Mouse (Mus musculus) ES-Bruce4 (cell line): ENCODE data around the gene Nup205. TPM values are rescaled to one million over a fixed set of nuclear protein-coding genes. Genes with fewer than 3 reads are reported as not detected.

Source experiments
- H3K27ac ChIP-seq: 2 replicates; pipeline ENCODE4 v1.5.1; 2012; ENCODE audit warnings: low read length, inconsistent platforms; ENCODE audit not compliant: insufficient read depth
- H3K27me3 ChIP-seq: 2 replicates; pipeline ENCODE4 v1.6.1; 2012; ENCODE audit warnings: mild to moderate bottlenecking, low read length, inconsistent platforms; ENCODE audit not compliant: control insufficient read depth, poor library complexity, insufficient read depth, severe bottlenecking
- H3K36me3 ChIP-seq: 2 replicates; pipeline ENCODE4 v1.6.1; 2012; ENCODE audit warnings: inconsistent platforms, mild to moderate bottlenecking, low read length, moderate library complexity; ENCODE audit not compliant: control insufficient read depth, poor library complexity, insufficient read depth, severe bottlenecking
- H3K4me1 ChIP-seq: one replicate; pipeline ENCODE4 v1.8.1; 2011; ENCODE audit warnings: low read length; ENCODE audit not compliant: control insufficient read depth, insufficient read depth
- H3K4me3 ChIP-seq: 2 replicates; pipeline ENCODE4 v1.5.1; 2011; ENCODE audit warnings: low read depth, mild to moderate bottlenecking, low read length
- H3K9ac ChIP-seq: 2 replicates; pipeline ENCODE4 v1.6.1; 2012; ENCODE audit warnings: low read depth, mild to moderate bottlenecking, inconsistent platforms; ENCODE audit not compliant: poor library complexity, severe bottlenecking
- H3K9me3 ChIP-seq: replicated peaks from 2 replicates; pipeline ENCODE4 v1.6.1; 2012; ENCODE audit warnings: mild to moderate bottlenecking, low read length, inconsistent platforms; ENCODE audit not compliant: control insufficient read depth, poor library complexity, insufficient read depth, severe bottlenecking
- CTCF ChIP-seq: IDR thresholded peaks from one replicate; pipeline ENCODE4 v1.8.1; 2011; ENCODE audit warnings: low read depth, low read length
- EP300 ChIP-seq: IDR thresholded peaks from 2 replicates; pipeline ENCODE4 v1.6.1; 2011; ENCODE audit warnings: low read depth, low read length; ENCODE audit not compliant: insufficient read depth
- POLR2A ChIP-seq: IDR thresholded peaks from one replicate; pipeline ENCODE4 v1.8.1; 2011; ENCODE audit warnings: low read length; ENCODE audit not compliant: insufficient read depth
- polyA plus RNA-seq: library from polyadenylated mRNA; stranded (reverse); fragments of >200 nt; gene quantifications from 2 replicates; pipeline ENCODE4 v1.2.4, GENCODE M21; 2011; ENCODE audit warnings: low read depth; ENCODE audit not compliant: missing spikeins, insufficient read depth, insufficient read length

Gene Nup205
- polyA plus RNA-seq, result 142 and 151 TPM in 2 replicates

- H3K9me3 ChIP-seq, result no peaks in the 10 kb centered on the region
- no peaks in the 10 kb centered on the region for H3K36me3 ChIP-seq
- no peaks in the 10 kb centered on the region for H3K4me1 ChIP-seq
- TF ChIP-seq EP300, result 0 out of 2 replicates have a peak, but pooled peaks have one; percentile 19
- no peak for TF ChIP-seq CTCF
- no peaks in the 10 kb centered on the region for H3K27me3 ChIP-seq
- H3K27ac ChIP-seq, result peak within 1 kb of the TSS; percentile 29; the same call in 1 of the 2 replicates
- peak within 1 kb of the TSS; percentile 73 for H3K4me3 ChIP-seq
- peak within 1 kb of the TSS; percentile 95 for H3K9ac ChIP-seq
Observed at GRCm38 (mm10) chr6:35176979-35177649, at the start of gene Nup205. Gene Nup205, plus strand, starts transcription at chr6:35177421.

DNA sequence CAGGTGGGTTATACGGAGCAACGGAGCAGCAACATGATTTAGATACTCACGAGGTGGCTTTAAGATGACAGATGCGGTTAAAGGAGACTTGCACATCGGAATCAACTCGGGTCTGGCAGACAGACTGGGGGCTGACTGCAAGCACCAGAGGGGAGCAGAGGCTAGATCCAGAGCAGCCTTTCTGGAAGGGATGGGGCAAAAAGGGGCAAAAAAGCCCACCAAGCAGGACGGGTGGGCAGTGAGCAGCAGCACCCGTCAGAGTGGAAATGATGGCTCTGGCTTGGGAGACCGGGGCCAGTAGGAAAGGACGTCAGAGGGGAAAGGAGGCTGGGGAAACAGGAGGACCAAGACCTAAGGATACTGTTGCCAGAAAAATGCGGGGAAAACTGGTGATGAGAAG, 44.4 kb upstream of the Nup205 start:
- Histone ChIP-seq H3K4me1 (no peaks in the 10 kb centered on the region), H3K27ac (no peak overlapping the region), H3K9ac (peak overlapping the region; percentile 68), H3K27me3 (no peaks in the 10 kb centered on the region), H3K36me3 (no peaks in the 10 kb centered on the region), H3K9me3 (no peaks in the 10 kb centered on the region), H3K4me3 (peak overlapping the region; percentile 91)
- TF ChIP-seq EP300 (no peak), POLR2A (no peak), CTCF (no peak)

DNA sequence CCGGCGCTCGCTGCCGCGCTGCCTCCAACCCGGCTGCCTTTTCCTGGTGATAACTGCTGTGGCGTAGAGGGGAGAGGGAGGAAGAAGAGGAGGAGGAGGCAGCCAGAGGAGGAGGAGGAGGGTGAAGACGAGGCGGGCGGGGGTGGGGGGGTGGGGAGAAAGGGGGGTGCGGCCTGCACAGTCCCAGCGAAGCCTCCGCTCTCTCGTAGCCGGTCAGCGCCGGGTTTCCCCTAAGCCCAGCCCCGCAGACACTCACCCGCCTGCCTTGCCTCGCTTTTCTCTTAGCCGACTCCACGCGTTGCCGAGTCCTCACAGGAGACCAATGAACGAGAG, 44.0 kb upstream of the Nup205 start:
- Histone ChIP-seq H3K36me3 (no peaks in the 10 kb centered on the region), H3K4me3 (peak overlapping the region; percentile 91), H3K27ac (no peak overlapping the region), H3K9me3 (no peaks in the 10 kb centered on the region), H3K9ac (peak overlapping the region; percentile 68), H3K27me3 (no peaks in the 10 kb centered on the region), H3K4me1 (no peaks in the 10 kb centered on the region)
- TF ChIP-seq POLR2A, result no peak
- no peak for TF ChIP-seq CTCF
- no peak for TF ChIP-seq EP300

GRCm38 (mm10) chr6:35133579-35134488, 43.4 kb upstream of the Nup205 start, which contains the start of gene Cnot4:
Gene Cnot4, minus strand, starts transcription at chr6:35133724.
- Histone ChIP-seq H3K4me1 (no peaks in the 10 kb centered on the region), H3K4me3 (peak within 1 kb of the TSS; percentile 91), H3K9ac (peak within 1 kb of the TSS; percentile 68), H3K27me3 (no peaks in the 10 kb centered on the region), H3K9me3 (no peaks in the 10 kb centered on the region), H3K36me3 (no peaks in the 10 kb centered on the region), H3K27ac (peak within 1 kb of the TSS; percentile 14)
- TF ChIP-seq EP300, result no peak
- peak; percentile 81 for TF ChIP-seq POLR2A

GRCm38 (mm10) chr6:35134844-35135243, 42.4 kb upstream of the Nup205 start:
- H3K27me3 ChIP-seq, result no peaks in the 10 kb centered on the region
- TF ChIP-seq POLR2A (no peak), EP300 (no peak)
- H3K36me3 ChIP-seq, result no peaks in the 10 kb centered on the region
- peak overlapping the region; percentile 57 for H3K9ac ChIP-seq
- H3K4me1 ChIP-seq, result no peaks in the 10 kb centered on the region
- H3K9me3 ChIP-seq, result no peaks in the 10 kb centered on the region
- peak overlapping the region; percentile 80 for H3K4me3 ChIP-seq
- no peak overlapping the region for H3K27ac ChIP-seq

DNA sequence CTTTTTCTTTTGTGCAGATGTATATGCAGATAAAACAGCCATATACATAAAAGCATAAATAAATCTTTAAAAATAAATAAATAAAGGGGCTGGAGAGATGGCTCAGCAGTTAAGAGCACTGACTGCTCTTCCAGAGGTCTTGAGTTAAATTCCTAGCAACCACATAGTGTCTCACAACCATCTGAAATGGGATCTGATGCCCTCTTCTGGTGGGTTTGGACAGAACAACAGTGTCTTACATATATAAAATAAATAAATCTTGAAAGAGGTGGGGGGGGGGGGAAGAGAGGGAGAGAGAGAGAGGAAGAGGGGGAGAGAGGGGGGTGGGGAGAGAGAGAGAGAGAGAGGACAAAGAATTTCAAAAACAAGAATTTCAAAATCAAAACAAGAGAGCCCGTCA, 36.9 kb upstream of the Nup205 start:
- TF ChIP-seq EP300, result no peak
- no peak for TF ChIP-seq CTCF
- no peak for TF ChIP-seq POLR2A
- H3K36me3 ChIP-seq, result no peaks in the 10 kb centered on the region
- H3K27ac ChIP-seq, result no peak overlapping the region
- H3K9ac ChIP-seq, result no peak overlapping the region
- no peaks in the 10 kb centered on the region for H3K27me3 ChIP-seq
- no peaks in the 10 kb centered on the region for H3K9me3 ChIP-seq
- H3K4me3 ChIP-seq, result no peak overlapping the region
- H3K4me1 ChIP-seq, result no peaks in the 10 kb centered on the region
